Mouse (Mus musculus): Measurements from ENCODE around the gene Mbnl1.

- TF ChIP-seq USF2 (conservative IDR thresholded peaks at IDR 0.05; ENCODE audit: low read depth, low read length) (no peak), RAD21 (IDR thresholded peaks at IDR 0.05; ENCODE audit: low read depth, low read length) (no peak), MAX (IDR thresholded peaks at IDR 0.05; ENCODE audit: low read length) (no peak)
Observed at GRCm38 (mm10) chr3:60620236-60620635, 147.6 kb downstream of the Mbnl1 start.

All from CH12.LX (cell line).